8 mouse cellular contexts compared by ENCODE assay signal in the genomic region with DNA sequence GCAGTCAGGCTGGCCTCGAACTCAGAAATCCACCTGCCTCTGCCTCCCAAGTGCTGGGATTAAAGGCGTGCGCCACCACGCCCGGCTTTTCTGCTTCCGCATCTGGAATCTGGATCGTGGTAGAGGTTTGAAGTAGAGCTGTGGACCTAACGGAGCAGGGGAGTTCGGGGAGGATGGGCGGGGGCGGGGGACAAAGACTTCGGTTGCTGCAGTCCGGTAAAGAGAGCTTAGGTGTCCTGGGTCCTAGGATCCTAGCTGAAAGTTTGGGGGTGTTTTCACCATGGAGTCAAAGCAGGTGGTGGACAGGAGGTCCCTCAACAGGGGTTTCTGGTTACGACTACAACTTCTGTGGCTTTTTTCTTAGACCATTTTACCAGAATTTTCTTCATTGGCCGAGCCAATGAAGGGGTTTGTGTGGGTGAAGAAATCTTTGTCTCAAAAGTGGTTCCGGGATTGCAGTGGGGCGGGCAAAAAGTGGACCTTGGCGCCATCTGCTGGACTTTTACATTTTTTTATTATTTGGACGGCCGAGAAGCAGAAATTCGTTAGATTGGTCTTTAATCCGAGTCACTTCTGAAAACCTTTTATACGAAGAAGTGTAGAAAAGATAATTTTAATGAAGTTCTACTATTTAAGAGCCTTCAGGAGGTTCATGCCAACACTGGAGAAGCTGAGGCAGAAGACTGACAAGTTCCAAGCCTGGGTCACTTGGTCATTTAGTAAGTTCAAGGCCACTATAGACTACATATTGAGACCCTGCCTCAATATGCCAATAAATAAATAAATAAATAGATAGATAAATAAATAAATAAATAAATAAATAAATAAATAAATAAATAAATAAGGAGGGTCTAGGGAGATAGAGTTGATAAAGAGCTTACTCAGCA. TPM values are rescaled to one million over a fixed set of nuclear protein-coding genes. Genes with fewer than 3 reads are reported as not detected.
DNase-seq lines count a peak whose midpoint lies in the region; ATAC-seq lines count a peak whose summit lies in the region.
"Not testable (repeated sequence)": the region's sequence is repeated elsewhere in the genome, so short reads cannot be mapped to it uniquely, and the experiment has no call there.

No protein-coding gene starts in this region.

- DNase-seq in R1 (ENCODE audit: low read depth, low spot score), result peak; percentile 64
- DNase-seq in cerebellum, postnatal 36 days, result peak; percentile 29 to 41
- peak; percentile 49 for DNase-seq in gastrocnemius, adult 18-20 months (ENCODE audit: low spot score)
- peak; percentile 22 for DNase-seq in layer of hippocampus, adult 9-11 months
- peak; percentile 34 to 62 for DNase-seq in lung, adult 18-20 months
- peak; percentile 29 for DNase-seq in thymus, postnatal 14 days

- not testable (repeated sequence) for H3K27me3 ChIP-seq in hindbrain, embryonic 16.5 days (replicated peaks; ENCODE audit: control insufficient read depth, insufficient read depth, low read length); neural tube, embryonic 12.5 days (replicated peaks)

- H3K9me3 ChIP-seq in hindbrain, embryonic 16.5 days (ENCODE audit: control insufficient read depth, low read length); neural tube, embryonic 12.5 days: not testable (repeated sequence)

- H3K27ac ChIP-seq in hindbrain, embryonic 16.5 days (ENCODE audit: low read depth, low read length); neural tube, embryonic 12.5 days: not testable (repeated sequence)

- peak overlapping the region; percentile 6; the same call in 1 of the 2 replicates for H3K4me2 ChIP-seq in hindbrain, embryonic 16.5 days (ENCODE audit: low read length)
- H3K4me2 ChIP-seq in neural tube, embryonic 12.5 days (replicated peaks), result peak overlapping the region; percentile 32; the same call in 1 of the 2 replicates

- not testable (repeated sequence) for H3K36me3 ChIP-seq in hindbrain, embryonic 16.5 days (ENCODE audit: control insufficient read depth, insufficient read depth, low read length); neural tube, embryonic 12.5 days

- H3K9ac ChIP-seq in hindbrain, embryonic 16.5 days (ENCODE audit: low read depth, low read length); neural tube, embryonic 12.5 days: not testable (repeated sequence)

- peak; percentile 90 for ATAC-seq in hindbrain, embryonic 16.5 days
- peak; percentile 65 for ATAC-seq in neural tube, embryonic 12.5 days (ENCODE audit: low FRiP score, low read depth)

- H3K4me1 ChIP-seq in hindbrain, embryonic 16.5 days (ENCODE audit: control insufficient read depth, insufficient read depth, low read depth, low read length); neural tube, embryonic 12.5 days: not testable (repeated sequence)

- 40% methylated on average over 23 of the region's 23 CpGs for WGBS in hindbrain, embryonic 16.5 days
- 39% methylated on average over 23 of the region's 23 CpGs for WGBS in neural tube, embryonic 12.5 days

- not testable (repeated sequence) for H3K4me3 ChIP-seq in hindbrain, embryonic 16.5 days (ENCODE audit: low read length); neural tube, embryonic 12.5 days

RNA-seq across cellular contexts. Expression of a gene that starts 21.5 kb away (rescaled TPM):
- total RNA-seq in gastrocnemius, adult 18-20 months (2021), result 1 to 10 TPM; 2.0 to 4.6 TPM
- 25.8 and 26.1 TPM in 2 replicates for polyA plus RNA-seq in hindbrain, embryonic 16.5 days (2015; fragmentation: Nextera tagmentation; extraction: Ambion mirVana)
- 26.2 and 26.5 TPM in 2 replicates for polyA plus RNA-seq in neural tube, embryonic 12.5 days (2016; fragmentation: Nextera tagmentation; extraction: Ambion mirVana)

RNA-seq across cellular contexts. Expression of a gene that starts 22.0 kb away (rescaled TPM):
- 10 to 100 TPM; 30.1 to 33.5 TPM for total RNA-seq in gastrocnemius, adult 18-20 months (2021)
- 63.8 and 78.5 TPM in 2 replicates for polyA plus RNA-seq in hindbrain, embryonic 16.5 days (2015; fragmentation: Nextera tagmentation; extraction: Ambion mirVana)
- 44.7 and 60.2 TPM in 2 replicates for polyA plus RNA-seq in neural tube, embryonic 12.5 days (2016; fragmentation: Nextera tagmentation; extraction: Ambion mirVana)
